Mouse (Mus musculus) adipocyte (in vitro differentiated cells): ENCODE data around the gene Adamts13.

Source experiments
- DNase-seq: peaks from one replicate; pipeline ENCODE4 v3.0.0-alpha.2; 2016; ENCODE audit warnings: low spot score

Adamts13 gene

GRCm38 (mm10) chr2:26967262-26967661, 6.0 kb upstream of the Adamts13 start:
- no peak for DNase-seq

- DNase-seq, result no peak
Measured at GRCm38 (mm10) chr2:26973960-26974359, 744 bp downstream of the Adamts13 start.

GRCm38 (mm10) chr2:26980361-26980760, 7.1 kb downstream of the Adamts13 start:
- no peak for DNase-seq

DNA sequence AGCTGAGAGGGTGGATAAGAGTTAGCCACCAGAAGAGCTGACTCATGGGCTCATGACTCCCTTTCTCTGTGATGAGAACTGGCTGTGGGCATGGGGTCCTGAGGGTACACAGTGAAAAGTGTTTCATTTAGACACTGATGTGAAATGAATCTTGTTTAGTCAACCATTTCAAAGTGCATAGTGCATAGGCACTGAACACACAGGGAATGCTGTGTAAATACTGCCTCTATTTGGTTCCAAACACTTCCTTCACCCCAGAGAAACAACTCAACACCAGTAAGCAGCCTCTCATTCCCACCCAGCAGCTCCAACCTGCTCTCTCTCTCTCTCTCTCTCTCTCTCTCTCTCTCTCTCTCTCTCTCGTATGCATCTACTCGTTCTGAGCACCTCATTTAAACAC, 11.0 kb downstream of the Adamts13 start:
- no peak for DNase-seq

DNA sequence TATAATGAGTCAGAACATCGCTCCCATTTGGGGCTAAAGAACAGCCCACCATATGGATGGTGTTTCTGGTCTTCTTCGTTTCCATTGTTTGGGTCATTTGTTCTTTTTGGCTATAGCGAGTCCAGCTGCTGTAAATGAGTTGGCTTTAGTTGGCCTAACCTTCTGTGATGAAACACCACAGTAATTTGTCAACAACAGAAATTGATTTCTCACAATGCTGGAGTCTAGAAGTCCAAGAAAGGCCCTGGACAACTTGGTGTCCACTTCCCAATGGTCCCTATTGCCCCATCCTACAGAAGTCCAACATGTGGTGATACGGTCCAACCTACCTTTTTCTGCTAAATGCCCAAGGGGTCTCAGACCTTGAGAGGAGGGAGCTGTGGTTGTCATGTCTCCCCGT, 11.4 kb downstream of the Adamts13 start:
- DNase-seq, result no peak

DNA sequence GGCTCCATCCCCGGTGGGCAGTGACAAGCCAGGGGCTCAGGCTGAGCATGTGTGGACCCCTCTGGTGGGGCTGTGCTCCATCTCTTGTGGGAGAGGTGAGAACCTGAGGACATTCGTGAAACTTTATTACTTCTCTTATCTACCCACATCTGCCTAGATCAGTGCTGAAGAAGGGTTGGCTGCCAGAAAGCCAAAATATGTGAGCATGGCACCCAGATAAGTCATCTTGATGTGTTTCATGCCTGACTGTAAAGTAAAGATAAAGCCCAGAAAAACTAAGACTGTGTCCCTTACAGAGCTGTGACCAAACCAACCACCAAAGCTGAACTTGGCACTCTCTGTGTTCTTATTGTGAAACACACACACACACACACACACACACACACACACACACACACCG, 20.7 kb downstream of the Adamts13 start:
- DNase-seq, result no peak

DNA sequence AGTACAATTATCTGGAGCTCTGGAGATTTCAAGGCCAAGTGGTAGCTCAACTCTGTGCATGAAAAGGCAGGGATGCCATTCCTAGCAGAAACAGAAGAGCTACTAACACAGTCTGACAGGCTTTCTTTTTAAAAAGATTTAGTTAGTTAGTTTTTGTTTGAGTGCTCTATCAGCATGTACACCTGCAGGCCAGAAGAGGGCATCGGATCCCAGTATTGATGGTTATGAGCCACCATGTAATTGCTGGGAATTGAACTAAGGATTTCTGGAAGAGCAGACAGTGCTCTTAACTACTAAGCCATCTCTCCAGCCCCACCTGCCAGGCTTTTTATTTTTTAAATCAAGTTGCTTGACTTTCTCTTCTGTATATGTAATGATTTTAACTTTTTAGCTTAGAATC, 24.3 kb downstream of the Adamts13 start:
- no peak for DNase-seq

DNA sequence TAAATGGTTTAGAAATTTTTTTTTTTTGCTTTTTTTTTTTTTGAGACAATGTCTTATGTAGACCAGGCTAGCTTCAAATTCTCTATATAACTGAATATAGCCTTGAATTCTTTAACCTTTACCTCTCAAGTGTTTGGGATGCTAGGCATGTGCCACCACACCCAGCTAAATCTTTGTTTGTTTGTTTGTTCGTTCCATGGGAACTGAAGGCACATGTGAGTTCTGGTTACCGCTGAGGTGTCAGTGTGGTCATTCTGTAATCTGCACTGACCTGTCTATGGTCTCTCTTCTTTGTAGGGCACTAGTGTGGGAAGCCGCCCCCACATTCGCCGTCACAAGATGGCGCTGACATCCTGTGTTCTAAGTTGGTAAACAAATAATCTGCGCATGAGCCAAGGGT, 24.8 kb downstream of the Adamts13 start:
- DNase-seq, result no peak

GRCm38 (mm10) chr2:27006255-27006654, 33.0 kb downstream of the Adamts13 start:
- no peak for DNase-seq

DNA sequence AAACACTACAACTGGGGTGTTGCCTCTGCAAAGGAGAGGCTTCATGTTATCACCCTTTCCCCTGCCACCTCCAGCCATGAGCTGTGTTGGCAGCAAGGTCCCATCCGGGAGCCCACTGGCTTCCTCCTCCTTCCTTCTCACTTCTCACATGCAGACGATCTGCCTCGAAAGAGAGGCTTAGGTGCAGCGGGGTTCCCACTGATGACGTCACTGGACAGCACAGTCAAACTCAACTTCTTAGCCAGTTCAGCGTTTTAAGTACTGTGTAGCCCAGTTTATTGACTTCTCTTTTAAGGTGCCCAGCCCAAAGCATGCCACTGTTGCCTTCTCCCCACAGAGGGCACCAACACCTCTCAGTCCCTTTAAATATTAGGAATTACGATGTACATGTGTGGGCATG, 34.5 kb downstream of the Adamts13 start:
- no peak for DNase-seq

DNA sequence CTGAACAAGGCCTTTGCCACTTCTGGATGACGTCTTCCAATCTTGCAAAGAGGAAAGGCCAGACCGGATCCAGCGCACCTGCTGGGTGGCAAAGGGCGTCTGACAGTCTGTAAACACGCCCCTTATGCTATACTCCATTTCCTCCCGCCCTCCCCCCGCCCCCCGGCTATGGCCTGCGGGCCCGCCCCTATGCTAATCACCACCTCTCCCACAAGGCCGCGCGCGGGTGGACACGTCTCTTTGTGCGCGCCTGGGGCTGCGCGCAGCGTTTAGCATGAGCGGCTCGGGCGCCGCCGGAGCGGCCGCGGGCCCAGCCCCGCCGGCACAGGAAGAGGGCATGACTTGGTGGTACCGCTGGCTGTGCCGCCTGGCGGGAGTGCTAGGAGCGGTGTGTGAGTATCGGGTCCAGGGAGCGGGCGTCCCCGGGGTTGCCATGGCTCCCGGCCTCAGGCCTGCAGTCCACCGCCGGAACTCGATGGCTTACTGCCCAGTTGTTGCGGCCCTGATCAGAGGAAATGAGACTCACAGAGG, 36.6 kb downstream of the Adamts13 start, which contains the start of gene Cacfd1:
Gene Cacfd1 (plus strand): TSS at position 213 of the 531 bp plus-strand sequence.
- DNase-seq, result peak; percentile 83

DNA sequence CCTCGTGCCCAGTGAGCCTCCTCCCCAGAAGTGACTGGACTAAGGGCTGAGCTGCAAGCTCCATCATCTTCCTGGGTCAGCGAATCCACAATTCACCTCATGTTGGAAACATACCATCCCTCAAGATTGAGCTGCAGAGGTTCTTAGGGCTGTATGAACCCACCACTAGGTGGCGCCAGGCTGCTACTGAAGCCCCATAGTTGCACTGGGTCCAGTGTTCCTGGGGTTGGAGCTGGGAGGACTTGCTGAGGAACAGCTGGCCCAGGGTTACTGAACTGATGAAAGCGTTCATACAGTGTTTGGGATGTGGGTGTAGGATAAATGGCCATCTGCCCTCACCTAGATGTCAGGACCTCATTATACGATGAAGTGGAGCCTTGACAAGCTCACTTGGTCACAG, 44.6 kb downstream of the Adamts13 start:
- peak; percentile 71 for DNase-seq

DNA sequence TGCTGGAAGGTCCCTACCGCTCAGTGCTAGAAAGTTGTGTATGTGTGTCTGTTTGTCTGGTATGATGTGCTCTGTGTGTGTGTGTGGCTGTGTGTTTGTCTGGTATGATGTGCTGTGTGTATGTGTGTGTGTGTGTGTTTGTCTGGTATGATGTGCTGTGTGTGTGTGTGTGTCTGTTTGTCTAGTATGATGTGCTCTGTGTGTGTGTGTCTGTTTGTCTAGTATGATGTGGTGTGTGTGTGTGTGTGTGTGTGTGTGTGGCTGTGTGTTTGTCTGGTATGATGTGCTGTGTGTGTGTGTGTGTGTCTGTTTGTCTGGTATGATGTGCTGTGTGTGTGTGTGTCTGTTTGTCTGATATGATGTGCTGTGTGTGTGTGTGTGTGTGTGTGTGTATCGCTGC, 46.3 kb downstream of the Adamts13 start:
- DNase-seq, result no peak

DNA sequence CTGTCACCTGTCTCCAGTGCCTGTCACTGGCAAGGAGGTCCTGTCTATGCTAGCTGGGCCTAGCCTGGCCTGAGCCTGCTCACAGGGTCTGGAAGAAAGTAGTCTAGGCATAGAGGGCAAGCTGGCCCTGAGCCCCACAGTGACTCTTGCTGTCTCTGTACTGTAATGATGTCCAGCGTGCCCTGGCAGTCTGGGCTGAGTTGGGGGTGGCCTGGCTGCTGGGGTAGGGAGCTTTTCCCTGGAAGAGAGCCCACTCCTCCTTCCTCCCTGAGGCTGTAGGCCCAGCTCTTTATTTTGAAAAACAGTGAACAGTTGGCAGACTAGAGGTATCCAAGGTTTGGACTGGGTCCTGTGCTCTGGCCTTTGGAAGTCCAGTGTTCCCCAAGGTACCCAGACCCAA, 47.9 kb downstream of the Adamts13 start:
- DNase-seq, result no peak

- DNase-seq, result no peak
Measured at GRCm38 (mm10) chr2:27022612-27023011, 49.4 kb downstream of the Adamts13 start.

- DNase-seq, result no peak
Measured at GRCm38 (mm10) chr2:27024136-27024535, 50.9 kb downstream of the Adamts13 start.

- no peak for DNase-seq
Measured at GRCm38 (mm10) chr2:27025545-27025944, 52.3 kb downstream of the Adamts13 start.

- DNase-seq, result no peak
Measured at GRCm38 (mm10) chr2:27026332-27026731, 53.1 kb downstream of the Adamts13 start.

DNA sequence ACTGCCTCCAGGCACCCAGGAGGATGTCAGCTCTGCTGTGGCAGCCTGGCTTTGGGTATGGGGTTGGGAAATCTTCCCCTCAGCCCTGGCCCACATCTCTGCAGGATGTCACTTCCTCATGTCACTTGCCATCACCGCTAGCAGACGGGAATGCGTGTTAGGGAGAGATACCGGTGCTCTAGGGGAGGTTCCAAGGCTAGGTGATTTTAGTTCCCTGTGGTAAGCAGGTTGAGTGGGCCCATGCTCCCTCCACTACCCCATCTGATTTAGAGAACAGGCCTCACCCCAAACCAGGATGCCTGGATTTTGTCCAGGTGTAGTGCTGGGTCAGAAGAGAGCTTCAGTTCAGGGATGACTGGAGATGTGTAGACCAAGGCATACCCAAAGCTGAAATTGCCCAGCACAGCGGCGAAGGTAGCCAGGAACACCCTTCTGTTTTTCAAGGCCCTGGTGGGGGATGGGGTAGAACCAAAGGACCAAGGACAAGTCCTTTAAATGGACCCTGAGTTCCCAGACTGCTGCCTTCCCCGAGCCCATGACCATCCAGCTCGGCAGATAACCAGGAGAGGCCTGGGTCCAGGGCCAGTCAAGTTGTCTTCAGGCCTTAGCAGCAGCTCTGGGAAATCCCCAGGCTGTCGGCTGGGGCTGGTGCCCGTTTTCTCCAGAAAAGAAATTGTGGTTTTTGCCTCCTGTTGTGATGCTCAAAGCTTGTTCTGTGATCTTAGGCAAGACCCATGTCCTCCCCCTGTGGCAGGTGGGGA, 53.8 kb downstream of the Adamts13 start:
- DNase-seq, result no peak

- DNase-seq, result no peak
Measured at GRCm38 (mm10) chr2:27027618-27028436, 54.6 kb downstream of the Adamts13 start, which contains the start of gene Slc2a6. Slc2a6 (minus strand) TSS chr2:27027998.

GRCm38 (mm10) chr2:27028437-27029015, 55.3 kb downstream of the Adamts13 start:
- DNase-seq, result no peak

GRCm38 (mm10) chr2:27032361-27032760, 59.1 kb downstream of the Adamts13 start:
- DNase-seq, result no peak

GRCm38 (mm10) chr2:27036003-27036402, 62.8 kb downstream of the Adamts13 start:
- peak; percentile 21 for DNase-seq
